Mouse (Mus musculus): ENCODE measurements at regions not wholly inside any gene's neighbourhood (a gene's known extent, or its start where the extent isn't known, plus 50 kb on each side); places are given as distances from the start of the nearest gene placed in this dataset.

DNA sequence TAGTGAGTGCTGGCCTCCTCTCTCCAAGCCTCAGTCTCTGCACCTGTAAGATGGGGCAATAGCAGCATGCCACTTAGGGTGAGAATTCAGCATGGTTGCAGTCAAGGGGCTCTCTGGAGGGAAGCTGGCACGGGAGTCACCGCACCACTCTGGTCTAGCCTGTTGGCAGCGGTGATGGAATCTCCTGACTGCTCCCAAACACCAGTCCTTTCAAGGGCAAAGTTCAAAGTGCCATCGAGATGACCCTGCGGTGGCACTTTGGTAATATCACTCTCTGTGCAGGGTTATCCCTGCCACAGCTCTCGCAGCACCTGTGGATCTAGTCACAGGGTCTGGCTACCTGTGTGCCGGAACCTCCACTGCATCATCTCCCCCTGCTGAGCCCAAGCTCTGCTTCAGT is 54.3 kb upstream of the Slc45a1 start:
- no peak for TF ChIP-seq CTCF (IDR thresholded peaks at IDR 0.05; ENCODE audit: borderline replicate concordance, extremely low read depth, insufficient read depth, insufficient read length)
- TF ChIP-seq POLR2A (IDR thresholded peaks at IDR 0.05; ENCODE audit: borderline replicate concordance, extremely low read depth, insufficient read depth, insufficient read length, poor library complexity, severe bottlenecking): no peak
